Mouse (Mus musculus): ENCODE measurements around the gene Tnfrsf11a. TPM values are rescaled to one million over a fixed set of nuclear protein-coding genes. Genes with fewer than 3 reads are reported as not detected.
A peak's percentile ranks its signal among the peaks of the same experiment; 100 is the strongest.

The Tnfrsf11a gene
- polyA plus RNA-seq, 1 experiment = 0.06 TPM

GRCm38 (mm10) chr1:105843386-105843785 is 62.9 kb downstream of the Tnfrsf11a start:
- TF ChIP-seq MYOG (IDR thresholded peaks at IDR 0.05; ENCODE audit: control insufficient read depth in 1 of 3, insufficient read depth in 1 of 3, insufficient read length in 2 of 3, low read depth in 2 of 3) = no peak
- TF ChIP-seq REST (IDR thresholded peaks at IDR 0.05; ENCODE audit: insufficient read depth, insufficient read length) = no peak
- no peak for TF ChIP-seq USF1 (IDR thresholded peaks at IDR 0.05; ENCODE audit: low read depth)
- TF ChIP-seq CEBPB (IDR thresholded peaks at IDR 0.05; ENCODE audit: insufficient read depth, poor library complexity, severe bottlenecking) = no peak
- TF ChIP-seq MAX (IDR thresholded peaks at IDR 0.05; ENCODE audit: low read depth) = no peak
- TF ChIP-seq POLR2AphosphoS2 (IDR thresholded peaks at IDR 0.05; ENCODE audit: insufficient read length, low read depth) = no peak
- no peak for TF ChIP-seq MYOD1 (IDR thresholded peaks at IDR 0.05; ENCODE audit: control insufficient read depth in 1 of 3, insufficient read length in 2 of 3, low read depth in 2 of 3)
- no peak for TF ChIP-seq POLR2A (IDR thresholded peaks at IDR 0.05; ENCODE audit: insufficient read length, low read depth)
- TF ChIP-seq E2F4 (IDR thresholded peaks at IDR 0.05; ENCODE audit: insufficient read depth) = no peak
- TF ChIP-seq TCF3 (IDR thresholded peaks at IDR 0.05; ENCODE audit: insufficient read length, low read depth) = no peak
- TF ChIP-seq TCF12 (IDR thresholded peaks at IDR 0.05; ENCODE audit: insufficient read depth, poor library complexity, severe bottlenecking) = no peak
- Histone ChIP-seq H3K4me3 (no peak overlapping the region), H3K4me2 (ENCODE audit: low read depth) (peak overlapping the region; percentile 22), H3K27me3 (ENCODE audit: control insufficient read depth, insufficient read depth, insufficient read length) (no peaks in the 10 kb centered on the region), H3K79me2 (ENCODE audit: control insufficient read depth, insufficient read depth) (no peaks in the 10 kb centered on the region), H3ac (ENCODE audit: control insufficient read depth, insufficient read length) (no peak overlapping the region), H3K36me3 (ENCODE audit: control insufficient read depth, insufficient read depth) (no peaks in the 10 kb centered on the region)

DNA sequence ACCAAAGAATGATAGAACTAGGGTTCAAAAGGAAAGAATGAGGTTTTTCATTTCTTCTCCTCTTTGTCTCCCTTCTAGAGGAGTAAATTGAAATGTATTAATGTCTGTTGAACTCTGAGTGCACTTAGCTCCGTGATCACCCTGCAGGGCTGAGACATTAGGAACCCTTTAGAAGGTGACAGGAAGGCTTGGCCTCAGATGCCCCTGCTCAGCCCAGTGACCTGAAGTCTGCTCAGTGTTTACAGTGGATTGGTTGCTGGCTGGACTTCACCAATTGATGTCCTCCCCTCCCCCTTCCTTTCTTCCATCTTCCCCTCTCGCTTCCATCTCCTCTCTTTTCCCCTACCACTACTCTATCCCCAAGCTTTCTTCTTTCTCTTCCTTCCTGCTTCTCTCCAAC is 63.3 kb downstream of the Tnfrsf11a start:
- Histone ChIP-seq H3K27me3 (ENCODE audit: control insufficient read depth, insufficient read depth, insufficient read length) (no peaks in the 10 kb centered on the region), H3K79me2 (ENCODE audit: control insufficient read depth, insufficient read depth) (no peaks in the 10 kb centered on the region), H3K36me3 (ENCODE audit: control insufficient read depth, insufficient read depth) (no peaks in the 10 kb centered on the region), H3K4me2 (ENCODE audit: low read depth) (peak overlapping the region; percentile 22), H3K4me3 (no peak overlapping the region), H3ac (ENCODE audit: control insufficient read depth, insufficient read length) (no peak overlapping the region)
- TF ChIP-seq CEBPB (IDR thresholded peaks at IDR 0.05; ENCODE audit: insufficient read depth, poor library complexity, severe bottlenecking) = no peak
- TF ChIP-seq MYOG (IDR thresholded peaks at IDR 0.05; ENCODE audit: control insufficient read depth in 1 of 3, insufficient read depth in 1 of 3, insufficient read length in 2 of 3, low read depth in 2 of 3) = no peak
- TF ChIP-seq TCF3 (IDR thresholded peaks at IDR 0.05; ENCODE audit: insufficient read length, low read depth) = no peak
- TF ChIP-seq E2F4 (IDR thresholded peaks at IDR 0.05; ENCODE audit: insufficient read depth) = no peak
- no peak for TF ChIP-seq TCF12 (IDR thresholded peaks at IDR 0.05; ENCODE audit: insufficient read depth, poor library complexity, severe bottlenecking)
- TF ChIP-seq POLR2A (IDR thresholded peaks at IDR 0.05; ENCODE audit: insufficient read length, low read depth) = no peak
- TF ChIP-seq POLR2AphosphoS2 (IDR thresholded peaks at IDR 0.05; ENCODE audit: insufficient read length, low read depth) = no peak
- TF ChIP-seq SRF (IDR thresholded peaks at IDR 0.05; ENCODE audit: control insufficient read depth, insufficient read length, low read depth) = no peak
- no peak for TF ChIP-seq USF1 (IDR thresholded peaks at IDR 0.05; ENCODE audit: low read depth)
- TF ChIP-seq MAX (IDR thresholded peaks at IDR 0.05; ENCODE audit: low read depth) = no peak
- no peak for TF ChIP-seq MYOD1 (IDR thresholded peaks at IDR 0.05; ENCODE audit: control insufficient read depth in 1 of 3, insufficient read length in 2 of 3, low read depth in 2 of 3)
- no peak for TF ChIP-seq REST (IDR thresholded peaks at IDR 0.05; ENCODE audit: insufficient read depth, insufficient read length)

DNA sequence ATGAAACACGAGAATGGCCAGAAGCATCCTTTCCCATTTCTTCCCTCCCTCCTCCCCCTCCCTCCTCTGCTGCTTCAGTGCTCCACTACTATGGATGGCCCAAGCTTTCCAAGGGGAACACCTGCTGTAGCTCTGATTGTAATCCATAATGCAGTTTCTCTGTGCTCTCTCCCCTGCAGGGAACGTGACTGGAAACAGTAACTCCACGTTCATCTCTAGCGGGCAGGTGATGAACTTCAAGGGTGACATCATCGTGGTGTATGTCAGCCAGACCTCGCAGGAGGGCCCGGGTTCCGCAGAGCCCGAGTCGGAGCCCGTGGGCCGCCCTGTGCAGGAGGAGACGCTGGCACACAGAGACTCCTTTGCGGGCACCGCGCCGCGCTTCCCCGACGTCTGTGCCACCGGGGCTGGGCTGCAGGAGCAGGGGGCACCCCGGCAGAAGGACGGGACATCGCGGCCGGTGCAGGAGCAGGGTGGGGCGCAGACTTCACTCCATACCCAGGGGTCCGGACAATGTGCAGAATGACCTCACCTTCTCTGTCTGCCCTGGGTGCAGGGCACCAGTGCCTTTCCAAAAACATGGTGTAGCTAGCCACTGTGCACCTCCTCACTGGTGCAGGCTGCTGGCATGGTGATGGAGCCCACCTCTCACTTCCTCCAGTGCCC is 64.0 kb downstream of the Tnfrsf11a start:
- Histone ChIP-seq H3K27me3 (ENCODE audit: control insufficient read depth, insufficient read depth, insufficient read length) (no peaks in the 10 kb centered on the region), H3K79me2 (ENCODE audit: control insufficient read depth, insufficient read depth) (no peaks in the 10 kb centered on the region), H3K4me3 (no peak overlapping the region), H3K4me2 (ENCODE audit: low read depth) (peak overlapping the region; percentile 22), H3K36me3 (ENCODE audit: control insufficient read depth, insufficient read depth) (no peaks in the 10 kb centered on the region), H3ac (ENCODE audit: control insufficient read depth, insufficient read length) (no peak overlapping the region)
- no peak for TF ChIP-seq MAX (IDR thresholded peaks at IDR 0.05; ENCODE audit: low read depth)
- TF ChIP-seq MYOG (IDR thresholded peaks at IDR 0.05; ENCODE audit: control insufficient read depth in 1 of 3, insufficient read depth in 1 of 3, insufficient read length in 2 of 3, low read depth in 2 of 3) = peak in 1 of 3 experiments; percentile 2
- no peak for TF ChIP-seq POLR2AphosphoS2 (IDR thresholded peaks at IDR 0.05; ENCODE audit: insufficient read length, low read depth)
- no peak for TF ChIP-seq POLR2A (IDR thresholded peaks at IDR 0.05; ENCODE audit: insufficient read length, low read depth)

- H3K4me3 ChIP-seq = no peak overlapping the region
- no peaks in the 10 kb centered on the region for H3K27me3 ChIP-seq (ENCODE audit: control insufficient read depth, insufficient read depth, insufficient read length)
- TF ChIP-seq USF1 (IDR thresholded peaks at IDR 0.05; ENCODE audit: low read depth) = no peak
- no peak for TF ChIP-seq POLR2A (IDR thresholded peaks at IDR 0.05; ENCODE audit: insufficient read length, low read depth)
- H3K36me3 ChIP-seq (ENCODE audit: control insufficient read depth, insufficient read depth) = no peaks in the 10 kb centered on the region
- no peak overlapping the region for H3ac ChIP-seq (ENCODE audit: control insufficient read depth, insufficient read length)
- H3K79me2 ChIP-seq (ENCODE audit: control insufficient read depth, insufficient read depth) = no peaks in the 10 kb centered on the region
- H3K4me2 ChIP-seq (ENCODE audit: low read depth) = no peak overlapping the region
Measured at GRCm38 (mm10) chr1:105846431-105846830, 65.9 kb downstream of the Tnfrsf11a start.

GRCm38 (mm10) chr1:105848806-105849205 is 68.3 kb downstream of the Tnfrsf11a start:
- Histone ChIP-seq H3K36me3 (ENCODE audit: control insufficient read depth, insufficient read depth) (no peaks in the 10 kb centered on the region), H3K4me3 (no peak overlapping the region), H3K4me2 (ENCODE audit: low read depth) (no peak overlapping the region), H3ac (ENCODE audit: control insufficient read depth, insufficient read length) (no peak overlapping the region), H3K79me2 (ENCODE audit: control insufficient read depth, insufficient read depth) (no peaks in the 10 kb centered on the region), H3K27me3 (ENCODE audit: control insufficient read depth, insufficient read depth, insufficient read length) (no peaks in the 10 kb centered on the region)
- no peak for TF ChIP-seq SRF (IDR thresholded peaks at IDR 0.05; ENCODE audit: control insufficient read depth, insufficient read length, low read depth)
- no peak for TF ChIP-seq MYOG (IDR thresholded peaks at IDR 0.05; ENCODE audit: control insufficient read depth in 1 of 3, insufficient read depth in 1 of 3, insufficient read length in 2 of 3, low read depth in 2 of 3)
- TF ChIP-seq MAX (IDR thresholded peaks at IDR 0.05; ENCODE audit: low read depth) = no peak
- no peak for TF ChIP-seq TCF3 (IDR thresholded peaks at IDR 0.05; ENCODE audit: insufficient read length, low read depth)
- no peak for TF ChIP-seq USF1 (IDR thresholded peaks at IDR 0.05; ENCODE audit: low read depth)
- TF ChIP-seq TCF12 (IDR thresholded peaks at IDR 0.05; ENCODE audit: insufficient read depth, poor library complexity, severe bottlenecking) = no peak
- no peak for TF ChIP-seq REST (IDR thresholded peaks at IDR 0.05; ENCODE audit: insufficient read depth, insufficient read length)
- TF ChIP-seq MYOD1 (IDR thresholded peaks at IDR 0.05; ENCODE audit: control insufficient read depth in 1 of 3, insufficient read length in 2 of 3, low read depth in 2 of 3) = no peak
- TF ChIP-seq E2F4 (IDR thresholded peaks at IDR 0.05; ENCODE audit: insufficient read depth) = no peak
- TF ChIP-seq CEBPB (IDR thresholded peaks at IDR 0.05; ENCODE audit: insufficient read depth, poor library complexity, severe bottlenecking) = no peak
- TF ChIP-seq POLR2A (IDR thresholded peaks at IDR 0.05; ENCODE audit: insufficient read length, low read depth) = no peak
- TF ChIP-seq POLR2AphosphoS2 (IDR thresholded peaks at IDR 0.05; ENCODE audit: insufficient read length, low read depth) = no peak
